Mouse (Mus musculus): ENCODE measurements around the gene Tubb2b.

DNA sequence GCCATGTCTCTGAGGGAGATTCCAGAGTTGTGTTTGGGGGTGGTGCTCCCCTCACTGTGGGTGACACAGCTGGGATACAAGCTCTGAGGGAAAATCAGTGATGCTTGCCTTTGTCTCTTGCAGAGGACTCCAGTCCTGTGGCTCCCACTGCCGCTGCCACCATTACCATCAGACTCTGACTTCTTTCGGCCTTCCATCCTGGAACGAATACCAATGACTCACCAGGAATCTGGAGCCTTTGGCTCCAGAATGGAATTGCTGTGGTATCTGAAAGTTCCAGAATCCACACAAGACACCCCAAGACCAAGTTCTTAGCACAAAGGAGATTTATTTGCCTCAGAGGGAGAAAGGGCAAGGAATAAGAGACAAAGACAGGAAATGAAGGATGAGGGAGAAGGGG, 17.2 kb downstream of the Tubb2b start:
- no peak for TF ChIP-seq EP300 (optimal IDR thresholded peaks at IDR 0.05)
- TF ChIP-seq CTCF (IDR thresholded peaks at IDR 0.05; ENCODE audit: low read depth): no peak

Data from stomach, postnatal 0 days (tissue).